Mouse (Mus musculus): ENCODE results near the gene Rgs10. TPM values are rescaled to one million over a fixed set of nuclear protein-coding genes. Genes with fewer than 3 reads are reported as not detected.

Rgs10 gene
- total and polyA plus RNA-seq, 3 experiments: 5.4 to 7.4 (median 6.5) TPM

DNA sequence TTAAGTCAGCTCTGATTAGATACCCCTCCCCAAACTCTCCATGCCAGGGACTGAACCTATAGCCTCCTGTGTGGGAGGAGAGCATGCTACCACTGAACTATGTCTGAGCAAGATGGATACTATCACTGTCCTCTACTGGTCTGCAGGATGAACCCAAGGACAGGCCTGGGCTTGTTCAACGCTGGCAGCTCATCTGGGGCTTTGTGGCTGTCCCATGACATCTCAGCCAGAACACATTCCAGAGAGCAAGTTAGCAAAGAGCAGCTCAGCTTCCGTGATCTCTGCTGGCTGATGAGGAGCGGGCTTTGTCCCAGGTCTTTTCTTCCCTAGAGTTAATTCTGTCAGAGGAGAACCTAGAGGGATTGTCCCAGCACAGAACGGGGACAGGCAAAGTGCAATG, 55.6 kb downstream of the Rgs10 start:
- in situ Hi-C loops (cut with MboI; ENCODE audit: low pct_ligation_motif_present, low pct_unique_long_range_greater_than_20kb, low sequenced_read_pairs): no loop called here
- dilution Hi-C loops (cut with MboI; ENCODE audit: extremely low pct_ligation_motif_present, extremely low pct_unique_long_range_greater_than_20kb, low sequenced_read_pairs): no loop called here
- no peak for TF ChIP-seq ELF1 (IDR thresholded peaks at IDR 0.05; ENCODE audit: low read depth, low read length)
- no peak for TF ChIP-seq GABPA (IDR thresholded peaks at IDR 0.05; ENCODE audit: insufficient replicate concordance, low read depth, low read length)
- TF ChIP-seq USF2 (conservative IDR thresholded peaks at IDR 0.05; ENCODE audit: low read depth, low read length): no peak
- no peak for TF ChIP-seq ZNF384 (IDR thresholded peaks at IDR 0.05; ENCODE audit: low read depth, low read length)
- no peak for TF ChIP-seq RCOR1 (conservative IDR thresholded peaks at IDR 0.05; ENCODE audit: low read depth, low read length)
- TF ChIP-seq RAD21 (IDR thresholded peaks at IDR 0.05; ENCODE audit: low read depth, low read length): no peak
- TF ChIP-seq TBP (conservative IDR thresholded peaks at IDR 0.05; ENCODE audit: low read depth, low read length): no peak
- TF ChIP-seq MXI1 (IDR thresholded peaks at IDR 0.05; ENCODE audit: low read depth, low read length): no peak
- TF ChIP-seq SMC3 (IDR thresholded peaks at IDR 0.05; ENCODE audit: low read depth, low read length): no peak
- TF ChIP-seq MAZ (IDR thresholded peaks at IDR 0.05; ENCODE audit: low read depth, low read length): no peak
- TF ChIP-seq NRF1 (IDR thresholded peaks at IDR 0.05; ENCODE audit: low read depth, low read length): no peak
- no peak for TF ChIP-seq CTCF (conservative IDR thresholded peaks at IDR 0.05 in 1 of 2, IDR thresholded peaks at IDR 0.05 in 1 of 2; ENCODE audit: low read depth in 2 of 2, low read length in 2 of 2)
- TF ChIP-seq MAFK (IDR thresholded peaks at IDR 0.05; ENCODE audit: insufficient replicate concordance, low read length): no peak
- TF ChIP-seq ZMIZ1 (IDR thresholded peaks at IDR 0.05; ENCODE audit: low read depth, low read length): no peak
- TF ChIP-seq USF1 (IDR thresholded peaks at IDR 0.05; ENCODE audit: low read depth, low read length): no peak
- H3K9me3 ChIP-seq (replicated peaks; ENCODE audit: low read length): no peaks in the 10 kb centered on the region
- H3K4me3 ChIP-seq (replicated peaks in 1 of 3; ENCODE audit: low read depth in 2 of 3, low read length in 2 of 3, poor library complexity in 1 of 3): no peak overlapping the region
- no peaks in the 10 kb centered on the region for H3K36me3 ChIP-seq (replicated peaks in 1 of 2; ENCODE audit: control insufficient read depth in 1 of 2, insufficient read depth in 1 of 2, low read length in 1 of 2)
- H3K4me2 ChIP-seq (ENCODE audit: insufficient read depth, low read depth, poor library complexity, severe bottlenecking): no peak overlapping the region
- DNase-seq (ENCODE audit: extremely low read depth): no peak
- no peak overlapping the region for H3K9ac ChIP-seq (ENCODE audit: insufficient read depth, low read depth)
- H3K4me1 ChIP-seq (ENCODE audit: control insufficient read depth in 1 of 2, insufficient read depth in 2 of 2): peaks cover 3 to 4% of the 10 kb centered on the region in 2 experiments; a peak in 2 of 4 replicates
- no peaks in the 10 kb centered on the region for H3K27me3 ChIP-seq (replicated peaks)
- no peak overlapping the region for H3K27ac ChIP-seq (ENCODE audit: insufficient read depth, low read depth)
- no peaks in the 10 kb centered on the region for H3K79me2 ChIP-seq (replicated peaks; ENCODE audit: control insufficient read depth, extremely low read depth, insufficient read depth, poor library complexity, severe bottlenecking)

- in situ Hi-C loops (cut with MboI; ENCODE audit: low pct_ligation_motif_present, low pct_unique_long_range_greater_than_20kb, low sequenced_read_pairs) (no loop called here), dilution Hi-C loops (cut with MboI; ENCODE audit: extremely low pct_ligation_motif_present, extremely low pct_unique_long_range_greater_than_20kb, low sequenced_read_pairs) (no loop called here)
- DNase-seq (ENCODE audit: extremely low read depth): no peak
- no peak overlapping the region for H3K27ac ChIP-seq (ENCODE audit: insufficient read depth, low read depth)
- H3K4me1 ChIP-seq (ENCODE audit: control insufficient read depth in 1 of 2, insufficient read depth in 2 of 2): peaks cover 3 to 4% of the 10 kb centered on the region in 2 experiments; a peak in 2 of 4 replicates
- no peak overlapping the region for H3K4me2 ChIP-seq (ENCODE audit: insufficient read depth, low read depth, poor library complexity, severe bottlenecking)
- H3K27me3 ChIP-seq (replicated peaks): no peaks in the 10 kb centered on the region
- H3K4me3 ChIP-seq (replicated peaks in 1 of 3; ENCODE audit: low read depth in 2 of 3, low read length in 2 of 3, poor library complexity in 1 of 3): no peak overlapping the region
- H3K36me3 ChIP-seq (replicated peaks in 1 of 2; ENCODE audit: control insufficient read depth in 1 of 2, insufficient read depth in 1 of 2, low read length in 1 of 2): no peaks in the 10 kb centered on the region
- H3K79me2 ChIP-seq (replicated peaks; ENCODE audit: control insufficient read depth, extremely low read depth, insufficient read depth, poor library complexity, severe bottlenecking): no peaks in the 10 kb centered on the region
- no peaks in the 10 kb centered on the region for H3K9me3 ChIP-seq (replicated peaks; ENCODE audit: low read length)
- TF ChIP-seq CTCF (conservative IDR thresholded peaks at IDR 0.05 in 1 of 2, IDR thresholded peaks at IDR 0.05 in 1 of 2; ENCODE audit: low read depth in 2 of 2, low read length in 2 of 2): peak in 1 of 2 experiments; percentile 47; a peak in 2 of 4 replicates
- TF ChIP-seq BHLHE40 (IDR thresholded peaks at IDR 0.05; ENCODE audit: low read depth, low read length): no peak
- no peak for TF ChIP-seq TCF12 (IDR thresholded peaks at IDR 0.05; ENCODE audit: low read depth, low read length)
- TF ChIP-seq RAD21 (IDR thresholded peaks at IDR 0.05; ENCODE audit: low read depth, low read length): peak; percentile 45
- TF ChIP-seq MAFK (IDR thresholded peaks at IDR 0.05; ENCODE audit: insufficient replicate concordance, low read length): no peak
- TF ChIP-seq CHD1 (IDR thresholded peaks at IDR 0.05; ENCODE audit: low read depth, low read length): no peak
- peak; percentile 34 for TF ChIP-seq SMC3 (IDR thresholded peaks at IDR 0.05; ENCODE audit: low read depth, low read length)
- no peak for TF ChIP-seq ZC3H11A (IDR thresholded peaks at IDR 0.05; ENCODE audit: low read depth, low read length)
- no peak for TF ChIP-seq UBTF (IDR thresholded peaks at IDR 0.05; ENCODE audit: low read depth, low read length)
- TF ChIP-seq ZMIZ1 (IDR thresholded peaks at IDR 0.05; ENCODE audit: low read depth, low read length): no peak
- H3K9ac ChIP-seq (ENCODE audit: insufficient read depth, low read depth): no peak overlapping the region
Measured at GRCm38 (mm10) chr7:128359741-128360140, 58.8 kb downstream of the Rgs10 start.

All from CH12.LX (cell line).